Mouse (Mus musculus) CD4-positive helper T cell, adult 2 months (primary cell): ENCODE data around the gene Thy1.

Experiments used
- DNase-seq: peaks from one replicate; pipeline ENCODE4 v3.0.0-alpha.2; 2012; ENCODE audit warnings: low read depth, missing footprints, low spot score

Gene Thy1

GRCm38 (mm10) chr9:44082266-44082665 lies 39.1 kb downstream of the Thy1 start:
- no peak for DNase-seq

- DNase-seq = no peak
Measured at GRCm38 (mm10) chr9:44083392-44084121, 40.4 kb downstream of the Thy1 start.

GRCm38 (mm10) chr9:44084236-44084635 lies 41.1 kb downstream of the Thy1 start:
- DNase-seq = no peak

GRCm38 (mm10) chr9:44084659-44085229 lies 41.6 kb downstream of the Thy1 start:
- peak; percentile 74 for DNase-seq

DNA sequence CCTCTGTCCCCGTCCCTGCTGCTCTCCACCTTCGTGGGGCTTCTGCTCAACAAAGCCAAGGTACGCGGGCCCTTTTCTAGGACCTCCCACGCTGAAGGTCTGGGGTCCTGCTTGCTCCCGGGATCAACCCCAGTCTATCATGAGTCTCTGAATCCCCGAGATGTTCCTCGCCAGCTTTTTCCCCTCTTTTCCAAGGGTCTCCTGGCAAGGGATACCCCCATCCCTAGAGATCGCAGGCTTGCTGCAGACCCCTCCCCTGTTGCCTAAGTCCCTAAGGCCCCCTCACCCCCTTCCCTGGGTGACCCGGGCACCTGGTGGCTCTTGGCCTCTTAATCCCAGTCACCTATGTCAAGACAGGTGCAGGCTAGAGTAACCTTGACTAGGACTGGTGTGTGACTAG lies 42.1 kb downstream of the Thy1 start:
- no peak for DNase-seq

GRCm38 (mm10) chr9:44085741-44086665 lies 42.8 kb downstream of the Thy1 start:
- DNase-seq = no peak

- DNase-seq = no peak
Measured at GRCm38 (mm10) chr9:44086960-44087359, 43.8 kb downstream of the Thy1 start.

GRCm38 (mm10) chr9:44087761-44088455 lies 44.7 kb downstream of the Thy1 start:
- no peak for DNase-seq

DNA sequence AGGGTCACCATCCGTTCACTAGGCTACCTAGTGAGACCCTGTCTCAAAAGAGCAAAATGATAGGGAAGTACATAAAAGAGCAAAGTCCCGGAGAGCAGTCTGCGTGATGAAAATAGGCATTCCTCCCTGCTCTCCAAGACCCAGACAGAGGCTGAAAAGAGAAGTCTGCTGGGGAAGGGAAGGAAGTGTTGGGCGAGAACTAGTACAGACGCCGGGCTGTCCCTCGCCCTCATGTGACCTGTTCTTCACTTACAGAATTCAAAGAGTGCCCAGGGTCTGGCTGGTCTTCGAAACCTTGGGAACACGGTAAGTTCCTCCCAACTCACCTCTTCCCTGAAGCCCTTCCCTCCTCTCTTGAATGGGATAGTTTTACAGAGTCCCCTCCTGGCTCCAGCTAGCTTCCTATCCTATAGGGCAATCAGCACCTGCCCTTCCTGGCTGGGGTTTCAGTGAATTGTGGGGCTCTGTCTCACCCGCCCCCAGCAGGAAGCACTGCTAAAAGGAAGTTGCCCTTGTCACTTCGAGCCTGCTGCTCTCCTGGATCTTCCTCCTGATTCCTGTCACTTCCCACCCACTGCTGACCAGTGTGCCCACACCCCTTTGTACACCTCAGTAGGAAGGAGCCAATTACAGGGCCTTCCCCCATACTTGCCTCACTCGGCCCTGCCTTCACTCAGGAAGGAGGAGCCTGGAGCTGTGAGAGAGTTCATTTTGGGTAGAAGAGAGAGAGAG lies 45.9 kb downstream of the Thy1 start:
- no peak for DNase-seq

DNA sequence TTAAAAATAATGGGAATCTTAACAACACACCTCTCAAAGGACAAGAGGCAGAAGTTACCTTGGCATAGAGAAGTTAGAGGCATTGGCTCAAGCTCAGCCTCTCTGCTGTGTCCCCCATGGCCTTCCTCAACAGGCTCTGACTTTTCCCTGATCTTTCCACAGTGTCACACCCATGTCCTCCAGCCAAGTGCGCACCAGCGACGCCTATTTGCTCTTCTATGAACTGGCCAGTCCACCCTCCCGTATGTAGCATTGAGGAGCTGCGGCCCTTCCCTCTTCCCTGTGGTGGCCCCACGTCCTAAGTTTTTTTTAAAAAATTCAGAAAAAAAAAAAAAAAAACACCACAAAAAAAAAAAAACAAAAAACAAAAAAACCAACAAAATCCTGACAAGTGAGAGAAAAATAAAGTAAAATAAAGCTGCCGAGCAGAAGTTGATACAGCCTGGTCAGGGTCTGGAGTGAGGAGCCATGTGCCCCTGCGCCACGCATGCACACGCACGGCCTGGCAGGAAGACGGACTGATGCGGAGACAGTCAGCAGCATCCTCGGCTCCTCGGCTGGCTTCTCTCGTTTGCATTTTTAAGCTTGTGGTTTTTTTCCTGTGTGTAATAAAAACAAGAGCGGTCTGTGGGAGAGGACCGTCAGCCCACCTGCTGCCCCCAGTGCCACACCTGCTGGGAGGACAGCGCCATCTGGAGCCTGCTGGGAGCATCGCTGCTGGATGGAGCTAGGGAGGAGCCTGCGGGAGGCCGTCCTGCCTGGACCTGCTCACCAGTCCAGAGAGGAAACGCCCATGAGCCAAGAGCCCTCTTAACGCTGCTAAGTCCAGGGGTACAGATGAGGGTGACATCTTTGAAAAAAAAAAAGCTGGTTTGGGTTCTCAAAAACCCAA lies 50.7 kb downstream of the Thy1 start:
- DNase-seq = peak; percentile 63

- no peak for DNase-seq
Measured at GRCm38 (mm10) chr9:44094737-44095136, 51.6 kb downstream of the Thy1 start.

- DNase-seq = no peak
Measured at GRCm38 (mm10) chr9:44095781-44096180, 52.6 kb downstream of the Thy1 start.

- DNase-seq = no peak
Measured at GRCm38 (mm10) chr9:44096536-44096935, 53.4 kb downstream of the Thy1 start.
